Mouse (Mus musculus) heart, embryonic 12.5 days (tissue): ENCODE measurements around the gene Pde2a. TPM values are rescaled to one million over a fixed set of nuclear protein-coding genes. Genes with fewer than 3 reads are reported as not detected.
A peak's percentile ranks its signal among the peaks of the same experiment; 100 is the strongest.

Experiments
- ATAC-seq: fragments of 200-750 bp; cut with Nextera tagmentation; 2 replicates; pipeline ENCODE4 v1.8.0; 2017; ENCODE audit warnings: moderate TSS enrichment, moderate library complexity; ENCODE audit not compliant: insufficient number of reproducible peaks, low FRiP score
- H3K27ac ChIP-seq: fragments of 300-500 bp; sonication (generic); 2 replicates; pipeline ENCODE4 v1.5.1; 2016; ENCODE audit warnings: mild to moderate bottlenecking, moderate library complexity; ENCODE audit not compliant: poor library complexity, severe bottlenecking
- H3K27me3 ChIP-seq: fragments of 300-500 bp; sonication (generic); replicated peaks from 2 replicates; pipeline ENCODE4 v1.6.1; 2016; ENCODE audit warnings: mild to moderate bottlenecking, moderate library complexity
- H3K36me3 ChIP-seq: fragments of 300-500 bp; sonication (generic); 2 replicates; pipeline ENCODE4 v1.6.1; 2016; ENCODE audit warnings: mild to moderate bottlenecking, moderate library complexity
- H3K4me1 ChIP-seq: fragments of 300-500 bp; sonication (generic); replicated peaks from 2 replicates; pipeline ENCODE4 v1.6.1; 2016; ENCODE audit warnings: mild to moderate bottlenecking
- H3K4me2 ChIP-seq: fragments of 300-500 bp; sonication (generic); 2 replicates; pipeline ENCODE4 v1.6.1; 2016; ENCODE audit warnings: mild to moderate bottlenecking, moderate library complexity
- H3K4me3 ChIP-seq: fragments of 300-500 bp; sonication (generic); 2 replicates; pipeline ENCODE4 v1.5.1; 2016; ENCODE audit warnings: mild to moderate bottlenecking
- H3K9ac ChIP-seq: fragments of 300-500 bp; sonication (generic); 2 replicates; pipeline ENCODE4 v1.6.1; 2016; ENCODE audit warnings: mild to moderate bottlenecking, moderate library complexity
- H3K9me3 ChIP-seq: fragments of 300-500 bp; sonication (generic); replicated peaks from 2 replicates; pipeline ENCODE4 v1.6.1; 2016; ENCODE audit warnings: mild to moderate bottlenecking, moderate library complexity
- WGBS: fragments of 180-500 bp; shearing (Covaris S2); methylation state at CpG from one replicate; pipeline ENCODE4 v1.1.7; 2016; 5-methylcytosine and 5-hydroxymethylcytosine counted together
- polyA plus RNA-seq: library from polyadenylated mRNA; unstranded; fragments of >200 nt; fragmentation: Nextera tagmentation; extraction: Ambion mirVana; gene quantifications from 2 replicates; pipeline ENCODE4 v1.2.1, GENCODE M21; 2016

Pde2a gene
- polyA plus RNA-seq, 1 experiment from 2014 or later = 6.2 TPM

DNA sequence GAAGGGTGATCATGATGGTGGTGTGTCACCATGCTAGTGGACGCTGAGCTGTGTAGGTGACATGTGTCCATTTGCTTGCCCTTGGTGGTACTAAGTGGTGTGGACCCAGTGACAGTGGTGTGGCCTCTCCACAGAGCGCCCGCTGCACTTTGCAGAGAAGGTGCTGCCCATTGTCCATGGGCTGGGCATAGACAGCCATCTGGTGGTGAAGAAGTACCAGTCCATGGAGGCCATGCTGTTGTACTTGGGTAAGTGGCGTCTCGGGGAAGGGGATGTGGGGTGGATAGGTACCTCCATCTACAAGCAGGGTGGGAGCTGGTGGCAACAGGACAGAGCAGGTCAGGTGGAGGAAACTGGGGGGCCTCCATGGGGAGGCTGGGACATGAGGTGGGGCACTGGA, 17.7 kb upstream of the Pde2a start:
- ATAC-seq = no peak

DNA sequence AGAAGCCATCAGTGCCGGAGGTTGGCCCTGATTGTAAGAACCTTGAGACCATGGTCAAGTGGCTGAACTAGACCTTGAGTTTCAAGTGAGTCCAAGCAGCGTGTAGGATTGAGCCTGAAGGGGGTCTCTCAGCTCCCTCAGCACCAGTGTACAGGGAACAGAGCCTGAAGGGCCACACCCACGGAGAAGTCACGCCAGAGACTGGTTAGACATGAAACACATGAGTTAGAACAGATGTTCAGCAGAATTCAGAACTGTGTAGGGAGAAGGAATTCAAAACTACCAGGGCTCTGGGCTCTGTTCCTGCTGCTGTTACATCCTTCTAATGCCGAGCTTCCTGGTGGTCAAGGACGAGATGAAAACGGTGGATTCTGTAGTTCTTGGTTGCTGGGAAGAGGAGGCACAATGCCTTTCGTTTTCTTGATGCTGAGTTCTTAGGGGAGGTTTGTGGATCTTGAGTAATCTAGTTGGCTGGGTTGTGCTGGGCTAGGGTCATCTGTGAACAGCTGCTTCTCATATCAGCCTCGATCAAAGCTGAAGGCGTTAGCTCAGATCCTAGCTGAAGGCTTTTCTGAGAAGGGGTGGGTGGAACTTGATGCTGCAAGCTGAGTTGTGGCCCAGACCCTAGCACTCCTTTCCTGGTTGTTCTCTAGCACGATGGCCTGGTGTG, 11.1 kb upstream of the Pde2a start, which contains the start of gene Gm45837:
TSS of gene Gm45837 (plus strand) at position 620 of the 670 bp plus-strand sequence.
- Histone ChIP-seq H3K27ac (no peak within 1 kb of the TSS), H3K9me3 (no peaks in the 10 kb centered on the region), H3K4me3 (no peak within 1 kb of the TSS), H3K27me3 (no peaks in the 10 kb centered on the region), H3K4me1 (peaks cover 32% of the 10 kb centered on the region), H3K4me2 (no peak within 1 kb of the TSS), H3K9ac (no peak within 1 kb of the TSS), H3K36me3 (peaks cover 38% of the 10 kb centered on the region)
- WGBS = 72% methylated on average over 11 of the region's 11 CpGs
- no peak for ATAC-seq

More for the DNA sequence above, 17.7 kb upstream of the Pde2a start:
- no peak overlapping the region for H3K9ac ChIP-seq
- no peak overlapping the region for H3K27ac ChIP-seq
- peaks cover 71% of the 10 kb centered on the region for H3K36me3 ChIP-seq
- no peak overlapping the region for H3K4me2 ChIP-seq
- no peaks in the 10 kb centered on the region for H3K27me3 ChIP-seq
- peaks cover 22% of the 10 kb centered on the region for H3K4me1 ChIP-seq
- H3K4me3 ChIP-seq = no peak overlapping the region
- 88% methylated on average over 5 of the region's 5 CpGs for WGBS
- H3K9me3 ChIP-seq = no peaks in the 10 kb centered on the region

DNA sequence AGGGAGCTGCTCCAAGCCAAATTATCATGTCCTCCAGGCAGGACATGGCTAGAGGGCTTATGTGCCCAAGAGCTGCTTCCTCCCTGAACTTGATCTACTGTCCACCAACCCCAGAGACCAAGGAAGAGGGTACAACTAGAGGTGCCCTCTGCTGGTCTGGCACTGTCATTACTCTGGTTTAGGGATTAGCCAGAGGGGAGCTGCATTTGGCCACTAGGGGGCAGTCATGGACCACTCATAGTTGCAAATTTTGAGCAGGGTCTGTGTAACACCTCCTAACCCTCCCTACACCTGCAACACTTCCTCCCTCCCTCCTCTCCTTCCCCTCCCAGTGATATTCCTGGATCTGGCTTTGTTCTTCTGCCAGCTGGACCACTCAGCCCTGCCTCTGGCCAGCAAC, 8.7 kb upstream of the Pde2a start:
- no peaks in the 10 kb centered on the region for H3K9me3 ChIP-seq
- no peak overlapping the region for H3K9ac ChIP-seq
- no peak overlapping the region for H3K4me3 ChIP-seq
- peaks cover 28% of the 10 kb centered on the region for H3K4me1 ChIP-seq
- H3K4me2 ChIP-seq = no peak overlapping the region
- peaks cover 15% of the 10 kb centered on the region for H3K27me3 ChIP-seq
- peaks cover 28% of the 10 kb centered on the region for H3K36me3 ChIP-seq
- H3K27ac ChIP-seq = no peak overlapping the region
- ATAC-seq = 0 out of 2 replicates have a peak, but pooled peaks have one; percentile 2

DNA sequence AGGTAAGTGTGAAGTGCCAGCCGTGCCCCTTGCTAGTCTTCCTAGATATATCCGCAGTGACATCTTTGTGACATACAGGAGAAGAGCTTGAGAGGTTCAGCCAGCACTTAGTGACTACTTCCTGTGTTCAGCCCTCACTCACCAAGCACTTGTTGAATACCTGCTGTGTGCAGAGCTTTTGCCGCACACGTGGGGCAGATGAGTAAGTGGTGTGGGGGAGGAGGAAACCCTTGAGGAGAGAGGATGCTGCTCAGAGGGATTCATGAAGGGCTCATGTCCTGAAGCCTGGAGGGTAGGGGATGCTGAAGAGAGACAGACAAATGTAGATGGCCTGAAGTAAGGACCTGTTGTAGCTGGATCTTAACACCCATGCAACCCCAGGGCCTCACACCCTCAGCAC, 7.3 kb upstream of the Pde2a start:
- no peak for ATAC-seq
- H3K9me3 ChIP-seq = no peaks in the 10 kb centered on the region
- WGBS = 30% methylated on average over 4 of the region's 4 CpGs
- peaks cover 15% of the 10 kb centered on the region for H3K36me3 ChIP-seq
- H3K27me3 ChIP-seq = peaks cover 28% of the 10 kb centered on the region
- peaks cover 28% of the 10 kb centered on the region for H3K4me1 ChIP-seq
- H3K4me2 ChIP-seq = no peak overlapping the region
- no peak overlapping the region for H3K4me3 ChIP-seq
- 0 out of 2 replicates have a peak overlapping the region, but pooled peaks have one; percentile 19 for H3K9ac ChIP-seq
- no peak overlapping the region for H3K27ac ChIP-seq

DNA sequence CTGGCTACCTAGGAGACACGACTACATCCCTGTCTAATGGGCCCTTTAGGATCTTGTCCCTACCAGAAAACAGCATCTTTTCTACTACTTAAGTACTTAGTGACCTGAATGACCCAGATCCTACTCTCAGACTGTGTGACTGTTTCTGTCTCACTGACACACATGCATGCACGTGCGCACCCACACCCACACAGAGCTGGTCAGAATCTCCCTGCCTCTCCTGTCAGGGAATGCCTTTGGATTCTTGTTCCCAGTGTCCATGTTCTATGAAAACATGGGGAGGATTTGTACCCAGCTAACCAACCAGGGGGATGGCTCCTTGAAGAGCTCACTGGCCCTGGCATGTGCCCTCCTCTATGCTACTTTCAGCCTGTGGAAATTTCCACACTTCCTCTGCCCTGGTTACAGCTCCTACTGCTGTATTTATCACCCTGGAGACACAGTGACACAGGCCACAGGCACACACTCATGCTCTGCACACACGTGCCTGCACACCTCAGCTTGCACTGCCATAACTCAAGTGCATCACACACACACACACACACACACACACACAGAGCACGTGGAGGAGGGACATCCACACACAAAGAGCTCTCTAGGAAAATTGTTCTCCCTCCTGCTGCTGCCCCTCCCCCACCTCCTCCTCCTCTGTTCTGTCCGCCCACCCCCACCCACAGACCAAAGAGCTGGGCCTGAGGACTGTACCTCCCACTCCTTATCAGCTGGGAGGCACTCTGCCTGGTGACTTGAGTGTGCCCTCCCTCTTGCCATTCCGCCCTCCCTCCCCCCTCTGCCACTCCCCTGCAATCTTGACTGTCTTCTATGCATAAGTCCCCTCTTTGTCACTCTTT, 6.6 kb upstream of the Pde2a start:
- WGBS = 20% methylated on average over 7 of the region's 7 CpGs
- ATAC-seq = peak; percentile 64
- Histone ChIP-seq H3K4me2 (peak overlapping the region; percentile 5; the same call in 1 of the 2 replicates), H3K9me3 (no peaks in the 10 kb centered on the region), H3K36me3 (peaks cover 13% of the 10 kb centered on the region), H3K27ac (no peak overlapping the region), H3K4me3 (no peak overlapping the region), H3K9ac (0 out of 2 replicates have a peak overlapping the region, but pooled peaks have one; percentile 19), H3K27me3 (peaks cover 34% of the 10 kb centered on the region), H3K4me1 (peaks cover 28% of the 10 kb centered on the region)

DNA sequence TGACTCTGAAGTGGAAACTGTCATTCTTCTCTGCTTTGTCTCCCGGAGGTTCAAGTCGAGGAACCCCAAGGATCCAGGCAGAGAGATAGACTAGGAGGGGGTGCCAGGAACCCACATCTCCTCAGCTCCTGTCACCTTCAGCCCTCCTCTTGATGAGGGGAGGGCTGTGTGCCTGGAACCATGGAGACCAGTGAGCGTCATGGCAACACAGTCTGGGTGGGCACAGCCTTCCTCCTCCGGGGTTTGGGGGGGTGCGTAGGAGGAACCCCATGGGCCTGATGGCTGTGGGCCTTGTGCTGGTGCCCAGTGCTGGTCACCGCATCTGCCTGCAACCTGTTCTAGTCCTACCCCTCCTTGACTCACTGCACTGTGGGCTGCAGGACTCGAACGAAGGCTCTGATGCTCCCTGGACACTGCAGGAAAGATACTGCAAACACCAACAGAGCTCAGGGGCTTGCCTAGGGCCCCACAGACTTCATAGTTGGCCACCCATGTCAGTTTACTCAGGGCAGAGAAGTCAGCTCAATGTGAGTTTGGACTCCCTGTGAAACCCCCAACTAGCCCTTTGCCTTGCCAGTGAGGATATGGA, 5.9 kb upstream of the Pde2a start:
- Histone ChIP-seq H3K36me3 (peaks cover 7% of the 10 kb centered on the region), H3K27me3 (peaks cover 42% of the 10 kb centered on the region), H3K4me3 (no peak overlapping the region), H3K4me1 (peaks cover 28% of the 10 kb centered on the region), H3K9me3 (no peaks in the 10 kb centered on the region), H3K4me2 (0 out of 2 replicates have a peak overlapping the region, but pooled peaks have one; percentile 5), H3K27ac (no peak overlapping the region), H3K9ac (no peak overlapping the region)
- ATAC-seq = peak; percentile 26; the same call in 1 of the 2 replicates
- WGBS = 40% methylated on average over 8 of the region's 8 CpGs

DNA sequence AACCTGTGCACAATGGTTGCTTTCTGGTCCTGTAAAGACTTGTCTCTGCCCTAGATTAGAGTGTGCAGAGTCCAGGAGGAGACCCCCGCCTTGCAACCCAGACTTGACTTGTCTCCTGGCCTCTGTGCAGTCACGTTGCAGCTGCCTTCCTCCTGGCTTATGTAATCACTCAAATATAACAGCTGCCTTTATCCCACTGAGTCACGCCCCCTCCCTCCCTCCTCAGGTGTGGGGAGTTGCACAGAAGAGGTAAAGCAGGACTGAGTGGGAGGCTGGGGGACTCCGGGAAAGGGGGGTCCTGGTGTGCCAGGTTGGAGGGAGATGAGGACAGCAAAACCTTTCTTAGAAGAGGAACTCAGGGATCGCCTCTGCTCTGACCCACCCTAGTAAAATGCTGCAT, 5.1 kb upstream of the Pde2a start:
- ATAC-seq = no peak
- H3K4me2 ChIP-seq = no peak overlapping the region
- no peaks in the 10 kb centered on the region for H3K9me3 ChIP-seq
- H3K27me3 ChIP-seq = peaks cover 50% of the 10 kb centered on the region
- H3K9ac ChIP-seq = no peak overlapping the region
- H3K27ac ChIP-seq = no peak overlapping the region
- H3K36me3 ChIP-seq = peaks cover 4% of the 10 kb centered on the region; the same call in 1 of the 2 replicates
- 41% methylated on average over 5 of the region's 5 CpGs for WGBS
- H3K4me1 ChIP-seq = peaks cover 28% of the 10 kb centered on the region
- H3K4me3 ChIP-seq = no peak overlapping the region

DNA sequence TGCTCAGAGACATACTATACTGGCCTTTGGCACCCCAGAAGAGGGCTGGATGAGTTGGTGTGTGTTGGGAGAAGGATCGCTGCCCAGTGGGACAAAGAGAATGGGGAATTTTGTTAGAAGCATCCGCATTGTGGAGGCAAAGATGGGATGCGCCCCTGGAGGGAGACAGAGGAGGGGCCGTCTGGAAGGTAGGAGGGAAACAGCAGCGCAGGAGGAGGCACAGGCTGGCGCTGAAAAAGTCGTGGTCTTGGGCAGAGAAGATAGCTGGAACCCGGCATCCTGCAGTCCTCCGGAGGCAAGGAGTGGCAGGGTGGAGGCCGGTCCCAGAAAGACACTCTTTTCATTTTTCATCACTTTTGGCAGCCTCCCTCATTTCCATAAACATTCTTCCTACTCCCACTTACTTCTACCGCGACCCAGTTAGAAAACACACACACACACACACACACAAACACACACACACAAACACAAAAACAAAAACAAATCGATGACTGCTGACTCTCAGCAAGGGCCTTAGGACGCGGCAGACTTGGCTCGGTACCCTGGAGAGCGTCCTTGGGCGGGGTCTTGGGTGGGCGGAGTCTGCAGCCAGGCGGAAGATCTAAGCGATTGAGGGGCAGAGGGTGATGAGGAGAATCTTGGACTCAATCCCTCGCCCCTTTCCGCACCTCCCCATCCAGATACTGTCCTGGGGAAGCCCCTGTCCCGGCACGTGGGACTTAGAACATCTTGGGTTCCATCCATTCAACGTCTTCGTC, 2.3 kb upstream of the Pde2a start:
- Histone ChIP-seq H3K27ac (no peak overlapping the region), H3K9me3 (no peaks in the 10 kb centered on the region), H3K4me2 (no peak overlapping the region), H3K4me1 (peaks cover 23% of the 10 kb centered on the region), H3K36me3 (no peaks in the 10 kb centered on the region), H3K4me3 (no peak overlapping the region), H3K9ac (no peak overlapping the region), H3K27me3 (peaks cover 68% of the 10 kb centered on the region)
- WGBS = 5% methylated on average over 27 of the region's 27 CpGs
- no peak for ATAC-seq

DNA sequence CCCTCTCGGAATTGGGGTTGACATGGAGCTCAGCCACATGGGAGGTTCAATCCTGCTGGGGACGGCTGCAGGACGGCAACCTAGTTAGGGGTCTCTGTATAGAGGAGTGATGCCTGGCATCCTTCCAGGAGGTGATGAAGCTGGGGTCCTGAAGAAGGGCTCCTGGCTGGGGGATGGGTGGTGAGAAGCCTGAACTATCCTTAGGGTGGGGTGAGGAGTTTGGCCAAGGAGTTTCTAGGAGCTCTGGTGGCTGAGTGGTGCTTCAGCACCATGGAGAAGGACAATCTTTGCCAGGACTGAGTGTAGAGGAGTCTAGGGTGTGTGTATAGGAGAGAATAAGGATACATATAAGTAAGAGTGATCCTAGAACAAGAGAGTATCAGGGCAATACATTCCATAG, 578 bp downstream of the Pde2a start:
- Histone ChIP-seq H3K9me3 (no peaks in the 10 kb centered on the region), H3K4me1 (no peaks in the 10 kb centered on the region), H3K9ac (no peak overlapping the region), H3K36me3 (no peaks in the 10 kb centered on the region), H3K4me3 (no peak overlapping the region), H3K4me2 (no peak overlapping the region), H3K27ac (no peak overlapping the region), H3K27me3 (peaks cover 76% of the 10 kb centered on the region)
- ATAC-seq = no peak
- 41% methylated on average over 3 of the region's 3 CpGs for whole genome bisulfite sequencing

DNA sequence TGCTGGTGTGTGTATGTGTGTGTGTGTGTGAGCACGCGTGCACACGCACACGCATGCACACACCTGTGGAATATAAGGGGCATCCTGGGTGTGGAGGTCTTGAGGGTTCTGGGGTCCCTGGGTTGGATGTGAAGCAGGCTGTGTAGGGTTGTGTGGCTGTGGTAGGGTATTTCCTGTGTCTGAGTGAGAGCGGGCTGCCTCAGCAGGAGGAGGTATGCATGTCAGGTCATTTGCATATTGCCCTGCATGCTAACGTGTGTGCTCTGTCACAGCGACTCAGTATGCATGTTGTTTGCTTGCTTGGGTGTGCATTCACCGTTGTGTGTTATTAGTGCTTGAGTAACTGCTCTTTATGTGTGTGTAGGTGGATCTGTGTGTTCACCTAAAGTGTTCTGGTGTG, 1.2 kb downstream of the Pde2a start:
- Histone ChIP-seq H3K4me1 (no peaks in the 10 kb centered on the region), H3K27me3 (peaks cover 70% of the 10 kb centered on the region), H3K4me3 (no peak overlapping the region), H3K9ac (no peak overlapping the region), H3K27ac (no peak overlapping the region), H3K9me3 (no peaks in the 10 kb centered on the region), H3K36me3 (no peaks in the 10 kb centered on the region), H3K4me2 (no peak overlapping the region)
- ATAC-seq = no peak
- WGBS = 72% methylated on average over 8 of the region's 8 CpGs
